Mouse (Mus musculus) hindbrain, embryonic 11.5 days (tissue): ENCODE measurements around the gene Sprtn. TPM values are rescaled to one million over a fixed set of nuclear protein-coding genes. Genes with fewer than 3 reads are reported as not detected.

Experiments used
- ATAC-seq: fragments of 200-750 bp; cut with Nextera tagmentation; 2 replicates; pipeline ENCODE4 v1.8.0; 2017; ENCODE audit warnings: mild to moderate bottlenecking, moderate TSS enrichment, moderate library complexity; ENCODE audit not compliant: low FRiP score
- DNase-seq: peaks from one replicate; pipeline ENCODE4 v3.0.0-alpha.2; 2015; ENCODE audit warnings: low spot score
- H3K27ac ChIP-seq: fragments of 300-500 bp; sonication (generic); 2 replicates; pipeline ENCODE4 v1.5.1; 2014; ENCODE audit warnings: mild to moderate bottlenecking, low read depth, low read length
- H3K27me3 ChIP-seq: fragments of 300-500 bp; sonication (generic); 2 replicates; pipeline ENCODE4 v1.6.1; 2014; ENCODE audit warnings: mild to moderate bottlenecking, low read length, moderate library complexity, mixed read lengths; ENCODE audit not compliant: control insufficient read depth, insufficient read depth
- H3K36me3 ChIP-seq: fragments of 300-500 bp; sonication (generic); 2 replicates; pipeline ENCODE4 v1.6.1; 2014; ENCODE audit warnings: mild to moderate bottlenecking, low read length, moderate library complexity, mixed read lengths; ENCODE audit not compliant: control insufficient read depth, insufficient read depth
- H3K4me1 ChIP-seq: fragments of 300-500 bp; sonication (generic); replicated peaks from 2 replicates; pipeline ENCODE4 v1.6.1; 2014; ENCODE audit warnings: low read length, mixed read lengths; ENCODE audit not compliant: control insufficient read depth, insufficient read depth
- H3K4me2 ChIP-seq: fragments of 300-500 bp; sonication (generic); replicated peaks from 2 replicates; pipeline ENCODE4 v1.6.1; 2014; ENCODE audit warnings: mild to moderate bottlenecking, low read depth, low read length
- H3K4me3 ChIP-seq: fragments of 300-500 bp; sonication (generic); 2 replicates; pipeline ENCODE4 v1.5.1; 2014; ENCODE audit warnings: low read depth, low read length
- H3K9ac ChIP-seq: fragments of 300-500 bp; sonication (generic); 2 replicates; pipeline ENCODE4 v1.6.1; 2014; ENCODE audit warnings: low read depth, low read length
- H3K9me3 ChIP-seq: fragments of 300-500 bp; sonication (generic); 2 replicates; pipeline ENCODE4 v1.6.1; 2016; ENCODE audit warnings: low read length; ENCODE audit not compliant: control insufficient read depth
- WGBS: fragments of 180-500 bp; shearing (Covaris S2); extraction: QIAGEN DNeasy Blood & Tissue Kit; methylation state at CpG from one replicate; pipeline ENCODE4 v1.1.7; 2014; 5-methylcytosine and 5-hydroxymethylcytosine counted together
- polyA plus RNA-seq: library from polyadenylated mRNA; unstranded; fragments of >200 nt; fragmentation: Nextera tagmentation; extraction: Ambion mirVana; gene quantifications from 2 replicates; pipeline ENCODE4 v1.2.1, GENCODE M21; 2014

The Sprtn gene
- 9.6 and 12.3 TPM in 2 replicates for polyA plus RNA-seq

- Histone ChIP-seq H3K27me3 (no peaks in the 10 kb centered on the region), H3K27ac (peak within 1 kb of the TSS; percentile 75), H3K9ac (peak within 1 kb of the TSS; percentile 82), H3K4me3 (peak within 1 kb of the TSS; percentile 76), H3K36me3 (no peaks in the 10 kb centered on the region; the same call in 1 of the 2 replicates), H3K9me3 (no peaks in the 10 kb centered on the region), H3K4me1 (peaks cover 6% of the 10 kb centered on the region), H3K4me2 (peak within 1 kb of the TSS; percentile 99)
- ATAC-seq (peak; percentile 84), DNase-seq (peak; percentile 99)
- WGBS, result under 1% methylated on average over 109 of the region's 114 CpGs
Measured at GRCm38 (mm10) chr8:124897386-124898250, at the start of gene Sprtn, which contains the start of gene Exoc8. Gene Sprtn (plus strand): TSS chr8:124897886. Gene Exoc8 (minus strand): TSS chr8:124897705.

GRCm38 (mm10) chr8:124853511-124853910 lies 44.2 kb upstream of the Sprtn start:
- Histone ChIP-seq H3K9ac (no peak overlapping the region), H3K4me2 (no peak overlapping the region), H3K36me3 (peaks cover 17% of the 10 kb centered on the region), H3K27ac (no peak overlapping the region), H3K4me3 (no peak overlapping the region), H3K9me3 (no peaks in the 10 kb centered on the region), H3K4me1 (no peaks in the 10 kb centered on the region), H3K27me3 (no peaks in the 10 kb centered on the region)
- no peak for ATAC-seq
- 92% methylated on average over 1 of the region's 1 CpGs for WGBS
- no peak for DNase-seq

DNA sequence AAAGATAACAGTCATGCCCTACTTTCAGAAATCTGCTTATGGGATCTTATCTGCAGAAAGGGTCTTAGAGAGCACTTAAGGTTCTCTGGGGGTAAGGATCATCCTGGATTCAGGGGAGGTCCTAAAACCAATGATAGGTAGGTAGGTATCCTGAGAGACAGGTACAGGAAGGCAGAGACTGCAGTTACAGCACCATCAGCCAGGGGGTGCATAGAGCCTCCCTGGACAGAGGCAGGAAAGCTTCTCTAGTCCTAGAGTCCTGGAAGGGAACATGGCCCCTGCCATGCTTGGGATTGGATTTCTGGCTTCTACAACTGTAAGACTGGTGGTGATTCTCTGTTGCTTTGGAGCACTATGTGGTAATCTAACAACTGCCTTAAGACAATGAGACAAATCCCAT lies 38.2 kb upstream of the Sprtn start:
- Histone ChIP-seq H3K27me3 (no peaks in the 10 kb centered on the region), H3K4me1 (0 out of 2 replicates have a peak, but pooled peaks cover 3% of the 10 kb centered on the region), H3K4me2 (no peak overlapping the region), H3K9ac (no peak overlapping the region), H3K27ac (no peak overlapping the region), H3K4me3 (no peak overlapping the region), H3K36me3 (peaks cover 18% of the 10 kb centered on the region; the same call in 1 of the 2 replicates), H3K9me3 (no peaks in the 10 kb centered on the region)
- DNase-seq (no peak), ATAC-seq (no peak)

- Histone ChIP-seq H3K9ac (no peak overlapping the region), H3K27ac (no peak overlapping the region), H3K27me3 (no peaks in the 10 kb centered on the region), H3K4me2 (no peak overlapping the region), H3K4me3 (no peak overlapping the region), H3K9me3 (no peaks in the 10 kb centered on the region), H3K4me1 (0 out of 2 replicates have a peak, but pooled peaks cover 3% of the 10 kb centered on the region), H3K36me3 (peaks cover 18% of the 10 kb centered on the region; the same call in 1 of the 2 replicates)
- ATAC-seq (no peak), DNase-seq (no peak)
- 88% methylated on average over 3 of the region's 3 CpGs for WGBS
Measured at GRCm38 (mm10) chr8:124860188-124860587, 37.5 kb upstream of the Sprtn start.

DNA sequence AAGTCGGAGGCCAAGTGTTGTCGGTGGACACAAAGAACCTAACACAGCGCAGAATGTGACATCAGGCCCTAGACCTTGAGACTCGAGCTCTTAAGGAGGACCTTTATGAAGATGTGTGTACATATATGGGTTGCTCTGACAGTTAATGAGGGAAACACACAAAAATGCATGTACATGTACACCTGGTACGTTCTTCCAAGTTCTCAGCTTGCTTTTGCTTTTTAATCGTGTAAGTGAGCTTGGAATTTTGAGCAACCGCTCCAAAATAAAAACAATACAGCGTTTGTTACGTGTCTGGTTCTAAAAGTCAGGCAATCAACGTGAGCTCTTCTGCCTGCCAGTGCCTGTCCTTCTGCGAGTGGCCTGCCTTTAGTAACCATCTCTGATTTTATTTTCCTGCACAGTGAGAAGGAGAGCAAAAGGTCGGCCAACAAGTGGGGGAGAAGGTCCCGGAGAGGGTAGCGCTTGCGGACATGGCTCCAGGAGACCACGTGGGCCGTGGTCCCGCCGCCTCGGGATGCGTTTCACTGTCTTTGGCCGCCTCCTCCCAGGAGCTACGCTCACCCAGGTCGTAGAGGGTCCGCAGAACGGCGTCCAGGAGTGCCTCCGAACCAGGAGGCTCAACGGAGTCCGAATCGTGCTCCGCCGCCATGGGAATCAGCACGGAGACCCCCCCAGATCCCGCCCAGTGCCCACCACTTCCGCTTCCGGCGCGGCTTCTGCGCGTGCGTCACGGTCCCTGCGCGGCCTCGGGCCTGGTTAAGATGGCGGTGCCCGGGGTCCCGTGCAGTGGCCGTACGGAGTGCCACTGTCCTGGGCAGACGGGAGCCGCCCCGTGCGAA lies 35.1 kb upstream of the Sprtn start, which contains the start of the genes Gnpat and 2810004N23Rik:
TSS of gene Gnpat (plus strand) at position 713 of the 842 bp plus-strand sequence.
TSS of gene 2810004N23Rik (minus strand) at position 800 of the 842 bp plus-strand sequence.
- ATAC-seq, result peak; percentile 98
- 1% methylated on average over 52 of the region's 55 CpGs for WGBS
- peak; percentile 97 for DNase-seq
- Histone ChIP-seq H3K4me1 (0 out of 2 replicates have a peak, but pooled peaks cover 3% of the 10 kb centered on the region), H3K4me3 (peak within 1 kb of the TSS; percentile 95), H3K36me3 (peaks cover 9% of the 10 kb centered on the region; the same call in 1 of the 2 replicates), H3K27me3 (no peaks in the 10 kb centered on the region), H3K27ac (peak within 1 kb of the TSS; percentile 89), H3K9ac (peak within 1 kb of the TSS; percentile 98), H3K4me2 (peak within 1 kb of the TSS; percentile 76), H3K9me3 (no peaks in the 10 kb centered on the region)

GRCm38 (mm10) chr8:124863163-124863677 lies 34.5 kb upstream of the Sprtn start:
- Histone ChIP-seq H3K9ac (peak overlapping the region; percentile 98), H3K4me2 (peak overlapping the region; percentile 76), H3K27ac (peak overlapping the region; percentile 89), H3K36me3 (peaks cover 8% of the 10 kb centered on the region; the same call in 1 of the 2 replicates), H3K9me3 (no peaks in the 10 kb centered on the region), H3K27me3 (no peaks in the 10 kb centered on the region), H3K4me1 (peaks cover 3% of the 10 kb centered on the region; the same call in 1 of the 2 replicates), H3K4me3 (peak overlapping the region; percentile 95)
- DNase-seq (no peak), ATAC-seq (peak; percentile 86)
- 0% methylated on average over 31 of the region's 33 CpGs for WGBS

DNA sequence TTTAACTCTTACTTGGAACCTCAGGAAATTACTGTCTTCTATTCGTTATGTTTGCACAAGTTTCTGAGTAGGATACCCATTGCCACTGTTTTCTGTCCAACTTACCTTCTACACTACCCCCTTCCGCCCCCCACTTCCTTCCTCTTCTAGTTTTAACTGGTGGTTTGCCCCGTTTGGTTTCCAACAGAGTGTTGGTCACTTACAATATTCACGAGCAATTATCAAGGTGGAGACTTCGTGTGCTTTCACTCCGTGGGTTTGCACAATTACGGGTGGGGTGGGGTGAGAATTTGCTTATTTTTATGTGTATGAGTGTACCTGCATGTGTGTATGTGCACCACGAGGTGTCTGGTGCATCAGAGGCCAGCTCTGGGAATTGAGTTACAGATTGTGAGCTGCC lies 34.0 kb upstream of the Sprtn start:
- peak overlapping the region; percentile 76 for H3K4me2 ChIP-seq
- no peaks in the 10 kb centered on the region for H3K27me3 ChIP-seq
- H3K36me3 ChIP-seq, result peaks cover 5% of the 10 kb centered on the region; the same call in 1 of the 2 replicates
- H3K9ac ChIP-seq, result peak overlapping the region; percentile 98
- peak; percentile 22 for DNase-seq
- no peak overlapping the region for H3K27ac ChIP-seq
- H3K4me1 ChIP-seq, result peaks cover 3% of the 10 kb centered on the region; the same call in 1 of the 2 replicates
- 22% methylated on average over 8 of the region's 8 CpGs for WGBS
- H3K9me3 ChIP-seq, result no peaks in the 10 kb centered on the region
- no peak for ATAC-seq
- peak overlapping the region; percentile 95 for H3K4me3 ChIP-seq

DNA sequence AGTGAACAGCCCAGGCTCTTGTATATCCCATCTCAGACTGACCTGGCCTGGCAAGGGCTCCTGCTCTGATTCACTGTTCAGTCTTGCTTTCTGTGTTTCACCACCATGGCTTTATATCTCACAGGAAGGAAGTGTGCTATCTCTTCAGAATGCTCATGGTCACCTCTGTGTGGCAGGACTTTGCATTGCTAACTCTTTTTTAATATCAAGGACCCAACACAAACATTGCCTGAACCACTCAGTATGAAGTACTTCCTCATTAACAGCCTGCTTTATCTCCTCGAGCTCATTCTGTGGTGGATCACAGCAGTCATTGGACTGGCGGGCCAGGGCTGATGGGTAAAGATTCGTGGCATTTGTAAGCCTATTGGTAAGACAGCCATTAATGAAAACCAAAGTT lies 31.0 kb upstream of the Sprtn start:
- Histone ChIP-seq H3K4me1 (peaks cover 3% of the 10 kb centered on the region; the same call in 1 of the 2 replicates), H3K27me3 (no peaks in the 10 kb centered on the region), H3K9me3 (no peaks in the 10 kb centered on the region), H3K4me3 (no peak overlapping the region), H3K27ac (no peak overlapping the region), H3K4me2 (no peak overlapping the region), H3K9ac (no peak overlapping the region), H3K36me3 (no peaks in the 10 kb centered on the region)
- DNase-seq (no peak), ATAC-seq (no peak)
- WGBS, result 83% methylated on average over 3 of the region's 3 CpGs
